Mouse (Mus musculus): ENCODE measurements around the gene Fbln2.

DNA sequence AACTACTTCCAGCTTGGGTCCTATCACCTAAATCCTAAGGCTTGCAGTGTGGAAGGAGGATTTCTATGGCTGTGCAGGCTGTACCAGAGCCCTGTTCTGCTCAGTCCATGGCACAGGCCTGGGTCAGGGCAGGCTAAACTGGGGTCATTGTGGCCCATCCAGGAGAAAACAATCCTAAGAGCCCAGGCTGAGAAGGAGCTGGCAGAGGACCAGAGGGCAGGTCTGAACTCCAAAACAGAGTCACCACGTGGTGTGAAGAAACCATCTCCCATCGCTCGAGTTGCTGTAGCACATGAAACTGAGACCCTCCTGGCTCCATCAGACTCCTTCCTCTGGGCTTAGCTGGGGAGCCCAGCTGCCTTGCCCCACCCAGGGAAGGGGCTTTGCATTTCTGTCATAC, 6.9 kb upstream of the Fbln2 start:
- TF ChIP-seq CTCF (IDR thresholded peaks at IDR 0.05; ENCODE audit: control insufficient read depth, insufficient read depth, insufficient replicate concordance, low read depth, low read length) (no peak), POLR2A (IDR thresholded peaks at IDR 0.05; ENCODE audit: control insufficient read depth, low read depth, low read length) (no peak)
